Mouse (Mus musculus) liver, postnatal 0 days (tissue): ENCODE data around the gene Psmd3. TPM values are rescaled to one million over a fixed set of nuclear protein-coding genes. Genes with fewer than 3 reads are reported as not detected.
"Not testable (repeated sequence)": the region's sequence is repeated elsewhere in the genome, so short reads cannot be mapped to it uniquely, and the experiment has no call there.

ENCODE experiments used
- ATAC-seq: fragments of 200-750 bp; cut with Nextera tagmentation; 2 replicates; pipeline ENCODE4 v1.8.0; 2017; ENCODE audit warnings: mild to moderate bottlenecking, moderate library complexity
- DNase-seq: peaks from one replicate; pipeline ENCODE4 v3.0.0-alpha.2; 2016
- H3K27ac ChIP-seq: fragments of 300-500 bp; sonication (generic); 2 replicates; pipeline ENCODE4 v1.5.1; 2014; ENCODE audit warnings: antibody characterized with exemption, moderate library complexity, mild to moderate bottlenecking, low read depth
- H3K27me3 ChIP-seq: fragments of 300-500 bp; sonication (generic); 2 replicates; pipeline ENCODE4 v1.6.1; 2014; ENCODE audit warnings: low read length, control low read depth, mixed read lengths; ENCODE audit not compliant: insufficient read depth
- H3K36me3 ChIP-seq: fragments of 300-500 bp; sonication (generic); replicated peaks from 2 replicates; pipeline ENCODE4 v1.6.1; 2014; ENCODE audit warnings: mild to moderate bottlenecking, control low read depth, low read length, moderate library complexity, mixed read lengths; ENCODE audit not compliant: insufficient read depth
- H3K4me1 ChIP-seq: fragments of 300-500 bp; sonication (generic); 2 replicates; pipeline ENCODE4 v1.6.1; 2014; ENCODE audit warnings: antibody characterized with exemption, mild to moderate bottlenecking, control low read depth; ENCODE audit not compliant: insufficient read depth
- H3K4me2 ChIP-seq: fragments of 300-500 bp; sonication (generic); 2 replicates; pipeline ENCODE4 v1.6.1; 2014; ENCODE audit warnings: low read depth, mild to moderate bottlenecking, low read length, moderate library complexity, mixed read lengths
- H3K4me3 ChIP-seq: fragments of 300-500 bp; sonication (generic); 2 replicates; pipeline ENCODE4 v1.5.1; 2014; ENCODE audit warnings: low read depth, low read length
- H3K9ac ChIP-seq: fragments of 300-500 bp; sonication (generic); replicated peaks from 2 replicates; pipeline ENCODE4 v1.6.1; 2014; ENCODE audit warnings: mild to moderate bottlenecking, moderate library complexity
- H3K9me3 ChIP-seq: fragments of 300-500 bp; sonication (generic); 2 replicates; pipeline ENCODE4 v1.6.1; 2016; ENCODE audit warnings: mild to moderate bottlenecking, control low read depth, low read length, mixed read lengths
- CTCF ChIP-seq: sonication (generic); IDR thresholded peaks from 2 replicates; pipeline ENCODE4 v1.5.1; 2016; ENCODE audit warnings: antibody characterized with exemption, low read depth
- EP300 ChIP-seq: IDR thresholded peaks from 2 replicates; pipeline ENCODE4 v1.6.1; 2016; ENCODE audit warnings: antibody characterized with exemption, low read depth, mild to moderate bottlenecking
- WGBS: fragments of 180-500 bp; shearing (Covaris S2); extraction: QIAGEN DNeasy Blood & Tissue Kit; methylation state at CpG from one replicate; pipeline ENCODE4 v1.1.7; 2014; ENCODE audit not compliant: insufficient replicate concordance; 5-methylcytosine and 5-hydroxymethylcytosine counted together
- polyA plus RNA-seq: library from polyadenylated mRNA; unstranded; fragments of >200 nt; fragmentation: Nextera tagmentation; extraction: Ambion mirVana; gene quantifications from 2 replicates; pipeline ENCODE4 v1.2.1, GENCODE M21; 2015

The Psmd3 gene
- polyA plus RNA-seq, result 67.5 and 71.0 TPM in 2 replicates

DNA sequence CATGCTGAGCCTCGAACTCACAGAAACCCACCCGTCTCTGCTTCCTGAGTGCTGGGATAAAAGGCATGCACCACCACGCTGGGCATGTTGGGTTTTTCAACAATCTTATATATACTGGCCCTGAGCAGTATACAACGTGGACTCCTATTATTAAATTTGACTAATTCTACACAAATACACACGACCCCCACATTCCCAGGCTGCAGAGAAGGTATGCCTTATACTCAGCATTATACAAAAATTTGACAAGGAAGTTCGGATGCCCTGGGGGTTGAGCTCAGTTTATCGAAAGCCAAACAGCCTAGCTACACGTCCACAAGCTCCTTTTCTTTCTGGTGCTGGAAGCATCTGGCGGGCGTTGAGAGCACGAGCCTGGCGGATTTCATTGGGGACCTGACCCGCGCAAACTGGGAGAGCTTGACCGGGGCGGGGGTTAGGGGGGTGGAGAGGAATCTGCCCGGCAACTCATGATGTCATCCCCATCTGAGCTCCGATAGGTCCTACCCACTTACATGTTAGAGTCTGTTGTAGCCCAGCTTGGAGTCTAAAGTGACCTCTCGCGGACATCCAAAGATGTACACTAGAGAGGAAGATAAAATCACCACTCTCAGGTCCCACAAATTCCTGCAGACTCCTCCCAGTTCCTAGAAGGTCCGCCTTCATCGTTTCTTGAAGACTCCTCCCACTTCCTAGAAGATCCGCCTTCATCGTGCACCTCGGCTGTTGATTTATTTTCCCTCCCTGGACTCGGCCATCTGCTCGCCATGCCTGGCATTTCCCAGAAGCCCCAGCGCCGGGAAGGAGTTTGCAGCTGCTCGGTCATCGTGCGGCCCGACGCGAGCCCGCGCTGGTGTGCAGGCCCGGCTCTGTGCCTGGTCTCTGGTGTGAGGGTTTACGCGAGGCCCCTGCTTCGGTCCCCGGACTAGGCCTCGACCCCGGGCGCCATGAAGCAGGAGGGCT is at the start of gene Psmd3:
TSS of gene Psmd3 (plus strand) at position 769 of the 960 bp plus-strand sequence.
- Histone ChIP-seq H3K36me3 (peaks cover 24% of the 10 kb centered on the region), H3K4me1 (peaks cover 6% of the 10 kb centered on the region; the same call in 1 of the 2 replicates), H3K9me3 (no peaks in the 10 kb centered on the region), H3K9ac (peak within 1 kb of the TSS; percentile 98), H3K4me3 (peak within 1 kb of the TSS; percentile 91), H3K27ac (peak within 1 kb of the TSS; percentile 85), H3K4me2 (peak within 1 kb of the TSS; percentile 70), H3K27me3 (no peaks in the 10 kb centered on the region)
- DNase-seq, result peak; percentile 96
- TF ChIP-seq CTCF (peak; percentile 52), EP300 (peak; percentile 77; the same call in 1 of the 2 replicates)
- ATAC-seq, result peak; percentile 95
- WGBS, result 4% methylated on average over 45 of the region's 45 CpGs

DNA sequence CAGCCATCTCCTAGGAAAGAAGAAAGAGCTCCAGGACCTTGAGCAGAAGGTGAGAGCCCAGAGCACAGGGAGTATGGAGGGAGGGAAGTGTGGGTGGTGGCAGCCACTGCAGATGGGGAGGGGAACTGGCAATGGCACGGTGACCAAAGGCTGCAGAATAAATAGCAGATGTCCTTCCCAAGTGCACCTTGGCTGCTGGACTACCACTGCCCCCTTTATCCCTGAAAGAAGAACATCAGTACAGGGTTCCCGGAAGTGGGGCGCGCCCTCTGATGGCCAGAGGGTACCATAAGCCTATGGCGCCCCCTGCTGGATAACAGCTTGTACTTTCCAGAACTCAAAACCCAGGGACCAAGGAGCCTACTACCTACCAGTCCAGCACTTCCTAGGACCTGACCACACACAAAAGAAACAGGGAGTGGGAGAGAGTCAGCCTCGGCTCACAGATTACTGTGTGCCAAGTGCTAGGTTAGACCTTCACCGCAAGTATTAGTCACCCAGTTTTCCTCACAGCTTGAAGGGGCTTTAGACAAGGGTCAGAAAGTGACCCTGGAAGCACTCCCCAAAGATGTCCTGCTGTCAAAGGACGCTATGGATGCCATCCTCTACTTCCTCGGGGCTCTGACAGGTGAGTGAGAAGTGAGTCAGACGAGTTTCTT is 46.9 kb upstream of the Psmd3 start:
- TF ChIP-seq CTCF, result peak; percentile 65
- not testable (repeated sequence) for H3K27me3 ChIP-seq, H3K4me3 ChIP-seq, H3K4me1 ChIP-seq, H3K27ac ChIP-seq, H3K4me2 ChIP-seq, H3K36me3 ChIP-seq, H3K9me3 ChIP-seq, H3K9ac ChIP-seq
- WGBS, result 25% methylated on average over 10 of the region's 10 CpGs
- ATAC-seq (peak; percentile 31; the same call in 1 of the 2 replicates), DNase-seq (peak; percentile 59)

DNA sequence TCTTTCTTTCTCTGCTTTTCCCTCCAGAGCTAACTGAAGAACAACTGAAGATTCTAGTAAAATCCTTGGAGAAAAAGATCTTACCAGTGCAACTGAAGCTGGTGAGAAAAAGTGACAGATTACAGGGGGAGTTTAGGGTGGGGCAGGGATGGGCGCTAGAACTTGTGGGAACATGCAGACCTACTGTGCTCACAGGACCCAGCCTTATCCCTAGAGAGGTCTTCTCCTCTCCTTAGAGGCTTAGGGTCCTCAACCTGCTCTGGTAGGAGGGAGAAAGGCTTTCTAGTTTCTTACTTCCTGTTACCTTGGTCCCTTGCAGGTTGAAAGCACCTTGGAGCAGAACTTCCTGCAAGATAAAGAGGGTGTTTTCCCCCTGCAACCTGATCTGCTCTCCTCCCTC is 44.9 kb upstream of the Psmd3 start:
- no peak overlapping the region for H3K4me2 ChIP-seq
- no peaks in the 10 kb centered on the region for H3K27me3 ChIP-seq
- WGBS, result 65% methylated on average over 1 of the region's 1 CpGs
- TF ChIP-seq EP300 (no peak), CTCF (no peak)
- H3K9ac ChIP-seq, result no peak overlapping the region
- no peaks in the 10 kb centered on the region for H3K36me3 ChIP-seq
- no peak overlapping the region for H3K27ac ChIP-seq
- no peaks in the 10 kb centered on the region for H3K9me3 ChIP-seq
- no peaks in the 10 kb centered on the region for H3K4me1 ChIP-seq
- DNase-seq (no peak), ATAC-seq (no peak)
- H3K4me3 ChIP-seq, result no peak overlapping the region

DNA sequence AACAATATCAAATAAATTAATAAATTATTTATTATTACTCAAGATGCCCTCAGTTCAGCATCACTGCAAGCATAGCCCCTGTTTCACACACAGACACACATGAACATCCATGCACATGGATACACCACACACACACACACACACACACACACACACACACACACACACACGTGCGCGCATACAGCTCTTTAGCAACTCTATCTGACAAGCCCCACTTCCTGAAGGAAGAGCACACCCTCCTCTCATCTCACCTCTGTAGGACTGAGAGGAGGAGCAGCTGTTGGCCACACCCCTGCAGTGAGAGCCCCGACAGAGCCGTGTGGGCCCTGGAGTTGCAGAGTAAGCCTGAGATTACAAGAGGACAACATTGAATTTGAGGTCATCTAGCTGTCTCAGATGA is 42.3 kb upstream of the Psmd3 start:
- TF ChIP-seq CTCF, result no peak
- no peak for TF ChIP-seq EP300
- 39% methylated on average over 5 of the region's 5 CpGs for WGBS
- Histone ChIP-seq H3K27me3 (no peaks in the 10 kb centered on the region), H3K9ac (no peak overlapping the region), H3K4me2 (no peak overlapping the region), H3K9me3 (no peaks in the 10 kb centered on the region), H3K27ac (no peak overlapping the region), H3K4me3 (no peak overlapping the region), H3K4me1 (no peaks in the 10 kb centered on the region), H3K36me3 (no peaks in the 10 kb centered on the region)
- ATAC-seq, result no peak
- DNase-seq, result no peak

DNA sequence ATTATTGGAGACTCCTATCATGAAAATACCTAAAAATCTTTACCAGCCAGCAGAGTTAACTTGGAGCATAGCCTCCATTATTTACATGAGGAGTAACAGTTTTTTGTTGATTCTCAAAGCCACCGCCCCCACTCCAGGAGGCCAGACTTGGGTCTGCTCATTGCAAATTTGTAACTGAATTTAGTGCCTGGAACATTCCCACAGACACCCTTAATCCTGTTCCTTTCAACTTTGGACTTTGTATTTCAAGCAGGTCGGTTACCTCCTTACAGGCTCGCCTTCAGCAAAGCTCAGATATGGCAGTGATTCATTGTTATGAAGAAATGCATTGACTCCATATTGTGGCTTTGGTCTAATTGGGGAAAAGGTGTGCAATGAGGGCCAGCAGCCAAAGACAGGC is 37.6 kb upstream of the Psmd3 start:
- no peak overlapping the region for H3K4me2 ChIP-seq
- 73% methylated on average over 3 of the region's 3 CpGs for WGBS
- H3K27me3 ChIP-seq, result no peaks in the 10 kb centered on the region
- no peak overlapping the region for H3K27ac ChIP-seq
- ATAC-seq, result no peak
- H3K4me3 ChIP-seq, result no peak overlapping the region
- H3K4me1 ChIP-seq, result no peaks in the 10 kb centered on the region
- H3K9me3 ChIP-seq, result no peaks in the 10 kb centered on the region
- H3K9ac ChIP-seq, result no peak overlapping the region
- DNase-seq, result no peak
- TF ChIP-seq EP300 (no peak), CTCF (no peak)
- H3K36me3 ChIP-seq, result no peaks in the 10 kb centered on the region

DNA sequence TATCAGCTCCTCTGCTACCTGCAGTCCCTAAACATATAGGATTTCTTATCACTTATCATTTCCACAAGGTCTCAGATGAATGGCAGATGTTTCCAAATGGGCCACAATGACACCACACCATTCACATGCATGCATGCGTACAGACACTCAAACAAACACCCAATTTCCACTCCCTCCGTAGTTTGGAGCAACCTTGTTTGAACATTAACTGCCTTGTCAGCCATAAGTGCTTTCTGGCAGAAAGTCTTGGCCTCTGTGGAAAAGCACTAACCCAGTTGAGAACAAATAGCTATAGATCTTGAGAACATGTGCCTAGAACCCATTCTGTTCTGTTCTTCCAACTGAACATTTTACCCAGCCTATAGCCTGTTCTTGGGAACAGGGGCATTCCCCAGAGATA is 36.4 kb upstream of the Psmd3 start:
- WGBS, result 46% methylated on average over 2 of the region's 2 CpGs
- H3K27me3 ChIP-seq, result peaks cover 3% of the 10 kb centered on the region; the same call in 1 of the 2 replicates
- no peaks in the 10 kb centered on the region for H3K36me3 ChIP-seq
- H3K9me3 ChIP-seq, result no peaks in the 10 kb centered on the region
- no peak for ATAC-seq
- no peak for DNase-seq
- no peak overlapping the region for H3K9ac ChIP-seq
- TF ChIP-seq CTCF (no peak), EP300 (no peak)
- no peaks in the 10 kb centered on the region for H3K4me1 ChIP-seq
- no peak overlapping the region for H3K4me3 ChIP-seq
- no peak overlapping the region for H3K4me2 ChIP-seq
- H3K27ac ChIP-seq, result no peak overlapping the region
